In genomic region chr6:97871296-97872030, GRCm38 (mm10) we compare ENCODE assay signal across 14 mouse cellular contexts.
"Had no signal": no experiment of that assay in that cellular context is flagged by ENCODE, and none has a peak within 500 bp of the region (broad histone marks: within the 10 kb centered on the region; RNA-seq: fewer than 3 reads in every experiment).

No protein-coding gene starts in this region.

- DNase-seq: kidney, adult 9 months; kidney, postnatal 14 days; kidney, postnatal 4 days; left cerebral cortex, postnatal 4 days; liver, embryonic 13.5 days; lung, adult 2 months; lung, postnatal 14 days; lung, postnatal 4 days; midbrain, embryonic 14.5 days; retina, postnatal 1 day; right cerebral cortex, postnatal 25 days; spleen, adult 18-20 months; thymus, adult 18-20 months; thymus, postnatal 36 days had no signal
